9 mouse cellular contexts compared by ENCODE assay signal in the genomic region with DNA sequence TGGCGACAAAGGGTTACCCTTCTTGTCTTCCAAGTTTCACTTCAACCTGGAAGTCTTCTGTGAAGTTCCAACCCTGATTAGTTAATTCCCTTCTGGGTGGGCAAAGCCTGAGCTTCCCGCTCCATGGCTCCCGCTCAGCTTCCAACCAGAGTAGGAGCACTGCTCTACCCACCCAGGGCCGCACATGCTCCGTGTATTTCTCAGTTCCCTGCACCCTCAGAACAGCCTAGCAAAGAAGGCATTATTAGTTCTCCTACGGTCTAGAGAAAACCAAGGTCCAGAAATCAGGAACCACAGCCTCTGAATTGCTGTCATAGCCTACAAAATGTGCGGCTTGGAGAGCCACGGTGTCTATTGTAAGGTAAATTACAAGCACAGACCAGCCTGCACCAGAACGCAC. TPM values are rescaled to one million over a fixed set of nuclear protein-coding genes. Genes with fewer than 3 reads are reported as not detected.
DNase-seq lines count a peak whose midpoint lies in the region; ATAC-seq and TF ChIP-seq lines count a peak whose summit lies in the region.
"Had no signal": no experiment of that assay in that cellular context is flagged by ENCODE, and none has a peak within 500 bp of the region (broad histone marks: within the 10 kb centered on the region; RNA-seq: fewer than 3 reads in every experiment).

No protein-coding gene starts in this region.

- peak overlapping the region; percentile 78 for H3K27ac ChIP-seq in gastrocnemius, adult 2 months
- H3K27ac ChIP-seq in hindbrain, embryonic 16.5 days (ENCODE audit: low read depth, low read length), result peak overlapping the region; percentile 94
- H3K27ac ChIP-seq in midbrain, embryonic 14.5 days (replicated peaks; ENCODE audit: low read depth, low read length), result peak overlapping the region; percentile 91

- peak overlapping the region; percentile 73 for H3K4me3 ChIP-seq in gastrocnemius, adult 2 months
- peak overlapping the region; percentile 69 for H3K4me3 ChIP-seq in hindbrain, embryonic 16.5 days (ENCODE audit: low read length)
- H3K4me3 ChIP-seq in midbrain, embryonic 14.5 days (replicated peaks; ENCODE audit: low read depth, low read length), result peak overlapping the region; percentile 65

- ATAC-seq in hindbrain, embryonic 16.5 days, result peak; percentile 67
- ATAC-seq in midbrain, embryonic 14.5 days (ENCODE audit: low FRiP score, low TSS enrichment), result peak; percentile 65; the same call in 1 of the 2 replicates

- WGBS in hindbrain, embryonic 16.5 days, result 6% methylated on average over 9 of the region's 9 CpGs
- 4% methylated on average over 9 of the region's 9 CpGs for WGBS in midbrain, embryonic 14.5 days

- H3K4me2 ChIP-seq in hindbrain, embryonic 16.5 days (ENCODE audit: low read length), result peak overlapping the region; percentile 87
- H3K4me2 ChIP-seq in midbrain, embryonic 14.5 days (ENCODE audit: low read length), result peak overlapping the region; percentile 80

- H3K27me3 ChIP-seq in hindbrain, embryonic 16.5 days (replicated peaks; ENCODE audit: control insufficient read depth, insufficient read depth, low read length), result no peaks in the 10 kb centered on the region
- no peaks in the 10 kb centered on the region for H3K27me3 ChIP-seq in midbrain, embryonic 14.5 days (ENCODE audit: control insufficient read depth, insufficient read depth, low read length)

- intact Hi-C loops in gastrocnemius, adult 2 months (cut with DNase I), result no loop called here

- H3K9ac ChIP-seq in hindbrain, embryonic 16.5 days (ENCODE audit: low read depth, low read length), result peak overlapping the region; percentile 82
- peak overlapping the region; percentile 73 for H3K9ac ChIP-seq in midbrain, embryonic 14.5 days (replicated peaks; ENCODE audit: low read length)

- TF ChIP-seq CTCF in gastrocnemius, adult 2 months (IDR thresholded peaks at IDR 0.05), result no peak

- H3K36me3 ChIP-seq in hindbrain, embryonic 16.5 days (ENCODE audit: control insufficient read depth, insufficient read depth, low read length), result 0 out of 2 replicates have a peak, but pooled peaks cover under 1% of the 10 kb centered on the region
- H3K36me3 ChIP-seq in midbrain, embryonic 14.5 days (ENCODE audit: control insufficient read depth, insufficient read depth, low read length), result peaks cover 22% of the 10 kb centered on the region

- H3K4me1 ChIP-seq in hindbrain, embryonic 16.5 days (ENCODE audit: control insufficient read depth, insufficient read depth, low read depth, low read length), result peaks cover 47% of the 10 kb centered on the region
- peaks cover 50% of the 10 kb centered on the region for H3K4me1 ChIP-seq in midbrain, embryonic 14.5 days (ENCODE audit: control insufficient read depth, insufficient read depth, low read length)

- DNase-seq in gastrocnemius, adult 2 months, result peak; percentile 16
- DNase-seq in gastrocnemius, postnatal 4 days (ENCODE audit: low spot score in 2 of 2), result no peak
- DNase-seq in right cerebral cortex, postnatal 4 days, result peak; percentile 62
- DNase-seq in right cerebral cortex, postnatal 14 days, result no peak
- DNase-seq in midbrain, embryonic 14.5 days, result peak; percentile 67
- no peak for DNase-seq in urinary bladder, adult 18-20 months (ENCODE audit: low spot score in 2 of 2)
- DNase-seq in layer of hippocampus, postnatal 25 days (ENCODE audit: extremely low spot score in 1 of 2, low spot score in 1 of 2), result no peak

- H3K9me3 ChIP-seq in hindbrain, embryonic 16.5 days (ENCODE audit: control insufficient read depth, low read length), result no peaks in the 10 kb centered on the region
- no peaks in the 10 kb centered on the region for H3K9me3 ChIP-seq in midbrain, embryonic 14.5 days (ENCODE audit: control insufficient read depth, low read length)

RNA-seq across cellular contexts. Expression of gene Gm10337, which starts 6.6 kb away (rescaled TPM):
- total RNA-seq in gastrocnemius, adult 2 months (2021), result not detected
- total RNA-seq in gastrocnemius, postnatal 4 days (2021), result 1 to 10 TPM in 1 of 2 experiments, not detected in 1; 7.6 TPM
- polyA plus RNA-seq in hindbrain, embryonic 16.5 days (2015; fragmentation: Nextera tagmentation; extraction: Ambion mirVana), result 8.1 and 21.8 TPM in 2 replicates
- 9.6 TPM in 1 of 2 replicates, not detected in the other for polyA plus RNA-seq in midbrain, embryonic 14.5 days (2014; fragmentation: Nextera tagmentation; extraction: Ambion mirVana)
- total RNA-seq in layer of hippocampus, postnatal 25 days (2021), result not detected
- total RNA-seq: left cerebral cortex, postnatal 36 days had no signal

RNA-seq across cellular contexts. Expression of gene Map3k12, which starts 6.8 kb away (rescaled TPM):
- 1 to 10 TPM; 1.3 to 1.6 TPM for total RNA-seq in gastrocnemius, adult 2 months (2021)
- 1 to 10 TPM; 6.1 to 6.3 TPM for total RNA-seq in gastrocnemius, postnatal 4 days (2021)
- 55.7 and 62.4 TPM in 2 replicates for polyA plus RNA-seq in hindbrain, embryonic 16.5 days (2015; fragmentation: Nextera tagmentation; extraction: Ambion mirVana)
- 44.2 and 47.9 TPM in 2 replicates for polyA plus RNA-seq in midbrain, embryonic 14.5 days (2014; fragmentation: Nextera tagmentation; extraction: Ambion mirVana)
- 100 to 1,000 TPM in 1 of 2 experiments, 10 to 100 TPM in 1; 94.0 to 102 TPM for total RNA-seq in layer of hippocampus, postnatal 25 days (2021)

RNA-seq across cellular contexts. Expression of gene Tarbp2, which starts 7.9 kb away (rescaled TPM):
- 10 to 100 TPM; 33.0 to 37.0 TPM for total RNA-seq in gastrocnemius, adult 2 months (2021)
- total RNA-seq in gastrocnemius, postnatal 4 days (2021), result 10 to 100 TPM; 54.7 to 56.9 TPM
- 104 and 109 TPM in 2 replicates for polyA plus RNA-seq in hindbrain, embryonic 16.5 days (2015; fragmentation: Nextera tagmentation; extraction: Ambion mirVana)
- 76.3 and 90.7 TPM in 2 replicates for polyA plus RNA-seq in midbrain, embryonic 14.5 days (2014; fragmentation: Nextera tagmentation; extraction: Ambion mirVana)
- total RNA-seq in layer of hippocampus, postnatal 25 days (2021), result 10 to 100 TPM; 32.8 to 40.4 TPM

RNA-seq across cellular contexts. Expression of gene Npff, which starts 14.6 kb away (rescaled TPM):
- total RNA-seq in gastrocnemius, adult 2 months (2021), result 1 to 10 TPM; 2.6 TPM
- total RNA-seq in gastrocnemius, postnatal 4 days (2021), result 1 to 10 TPM; 3.4 to 4.9 TPM
- 4.1 and 5.0 TPM in 2 replicates for polyA plus RNA-seq in hindbrain, embryonic 16.5 days (2015; fragmentation: Nextera tagmentation; extraction: Ambion mirVana)
- polyA plus RNA-seq in midbrain, embryonic 14.5 days (2014; fragmentation: Nextera tagmentation; extraction: Ambion mirVana), result 1.3 and 2.7 TPM in 2 replicates
- total RNA-seq in layer of hippocampus, postnatal 25 days (2021), result 1 to 10 TPM; 2.1 to 3.0 TPM

RNA-seq across cellular contexts. Expression of gene Pcbp2, which starts 39.8 kb away (rescaled TPM):
- total RNA-seq in gastrocnemius, adult 2 months (2021), result 100 to 1,000 TPM; 401 to 459 TPM
- total RNA-seq in gastrocnemius, postnatal 4 days (2021), result 100 to 1,000 TPM; 614 to 662 TPM
- 120 TPM in 2 replicates for polyA plus RNA-seq in hindbrain, embryonic 16.5 days (2015; fragmentation: Nextera tagmentation; extraction: Ambion mirVana)
- polyA plus RNA-seq in midbrain, embryonic 14.5 days (2014; fragmentation: Nextera tagmentation; extraction: Ambion mirVana), result 187 TPM in 2 replicates
- 100 to 1,000 TPM; 449 to 472 TPM for total RNA-seq in layer of hippocampus, postnatal 25 days (2021)

Comparison
In these comparisons a context has a peak if more than half of its experiments do, and no peak if none do; other contexts are left out.
1. DNase-seq: peak in gastrocnemius, adult 2 months (single experiment), right cerebral cortex, postnatal 4 days (single experiment) and midbrain, embryonic 14.5 days (single experiment); none in gastrocnemius, postnatal 4 days (0 of 2), right cerebral cortex, postnatal 14 days (single experiment), urinary bladder, adult 18-20 months (0 of 2) and layer of hippocampus, postnatal 25 days (0 of 2).
2. RNA of gene Map3k12, which starts 6.8 kb away (total RNA-seq): 94.0 to 102 TPM in layer of hippocampus, postnatal 25 days; 6.1 to 6.3 TPM in gastrocnemius, postnatal 4 days and 1.3 to 1.6 TPM in gastrocnemius, adult 2 months; every median in the first group is over 10 times any median in the second.
3. Peak in every context shown above with its lines, with median percentiles within 50 percentile points of each other: H3K27ac ChIP-seq and H3K4me3 ChIP-seq.